Mouse (Mus musculus): ENCODE results near the gene Wrap73.

- no peak for TF ChIP-seq POLR2A (IDR thresholded peaks at IDR 0.05; ENCODE audit: low read depth, low read length)
- no peak for TF ChIP-seq CTCF (IDR thresholded peaks at IDR 0.05; ENCODE audit: extremely low read depth, insufficient read length, insufficient replicate concordance, low read depth, low read length)
Measured at GRCm38 (mm10) chr4:154140213-154141008, 1.8 kb upstream of the Wrap73 start.
